In genomic region chr7:101361767-101362166, GRCm38 (mm10) we compare ENCODE assay signal across 13 mouse cellular contexts. TPM values are rescaled to one million over a fixed set of nuclear protein-coding genes. Genes with fewer than 3 reads are reported as not detected.
A peak's percentile ranks its signal among the peaks of the same experiment; 100 is the strongest.
DNase-seq lines count a peak whose midpoint lies in the region; ATAC-seq and TF ChIP-seq lines count a peak whose summit lies in the region.
"Had no signal": no experiment of that assay in that cellular context is flagged by ENCODE, and none has a peak within 500 bp of the region (broad histone marks: within the 10 kb centered on the region; RNA-seq: fewer than 3 reads in every experiment).

No protein-coding gene starts in this region.

- H3K9me3 ChIP-seq in embryonic facial prominence, embryonic 13.5 days: no peaks in the 10 kb centered on the region
- no peaks in the 10 kb centered on the region for H3K9me3 ChIP-seq in embryonic facial prominence, embryonic 10.5 days
- no peaks in the 10 kb centered on the region for H3K9me3 ChIP-seq in midbrain, postnatal 0 days (ENCODE audit: low read length)
- no peaks in the 10 kb centered on the region for H3K9me3 ChIP-seq in midbrain, embryonic 10.5 days (replicated peaks)
- H3K9me3 ChIP-seq in liver, embryonic 13.5 days (replicated peaks): no peaks in the 10 kb centered on the region
- H3K9me3 ChIP-seq in midbrain, embryonic 13.5 days: no peaks in the 10 kb centered on the region

- H3K9ac ChIP-seq in embryonic facial prominence, embryonic 13.5 days: 0 out of 2 replicates have a peak overlapping the region, but pooled peaks have one; percentile 11
- H3K9ac ChIP-seq in midbrain, postnatal 0 days (replicated peaks; ENCODE audit: low read length, poor library complexity, severe bottlenecking): no peak overlapping the region
- H3K9ac ChIP-seq in liver, embryonic 13.5 days: no peak overlapping the region
- no peak overlapping the region for H3K9ac ChIP-seq in midbrain, embryonic 13.5 days (replicated peaks)

- no peaks in the 10 kb centered on the region for H3K36me3 ChIP-seq in embryonic facial prominence, embryonic 13.5 days
- no peaks in the 10 kb centered on the region for H3K36me3 ChIP-seq in embryonic facial prominence, embryonic 10.5 days (replicated peaks)
- no peaks in the 10 kb centered on the region for H3K36me3 ChIP-seq in midbrain, postnatal 0 days (ENCODE audit: insufficient read depth, low read length)
- no peaks in the 10 kb centered on the region for H3K36me3 ChIP-seq in midbrain, embryonic 10.5 days
- no peaks in the 10 kb centered on the region for H3K36me3 ChIP-seq in liver, embryonic 13.5 days
- no peaks in the 10 kb centered on the region for H3K36me3 ChIP-seq in midbrain, embryonic 13.5 days

- H3K27ac ChIP-seq in embryonic facial prominence, embryonic 13.5 days: no peak overlapping the region
- H3K27ac ChIP-seq in embryonic facial prominence, embryonic 10.5 days (replicated peaks): no peak overlapping the region
- H3K27ac ChIP-seq in midbrain, postnatal 0 days (ENCODE audit: low read depth, low read length): no peak overlapping the region
- no peak overlapping the region for H3K27ac ChIP-seq in midbrain, embryonic 10.5 days (replicated peaks)
- peak overlapping the region; percentile 20; the same call in 1 of the 2 replicates for H3K27ac ChIP-seq in liver, embryonic 13.5 days
- no peak overlapping the region for H3K27ac ChIP-seq in midbrain, embryonic 13.5 days

- WGBS in embryonic facial prominence, embryonic 13.5 days: 59% methylated on average over 4 of the region's 4 CpGs
- WGBS in embryonic facial prominence, embryonic 10.5 days: 71% methylated on average over 4 of the region's 4 CpGs
- WGBS in midbrain, postnatal 0 days: 75% methylated on average over 4 of the region's 4 CpGs
- WGBS in midbrain, embryonic 10.5 days: 72% methylated on average over 4 of the region's 4 CpGs
- 50% methylated on average over 4 of the region's 4 CpGs for whole genome bisulfite sequencing in liver, embryonic 13.5 days (ENCODE audit: insufficient replicate concordance)
- WGBS in midbrain, embryonic 13.5 days: 76% methylated on average over 4 of the region's 4 CpGs

- ATAC-seq in embryonic facial prominence, embryonic 13.5 days (ENCODE audit: insufficient number of reproducible peaks, insufficient read depth, low FRiP score, low TSS enrichment, low read depth): no peak
- 0 out of 2 replicates have a peak, but pooled peaks have one; percentile 20 for ATAC-seq in midbrain, postnatal 0 days (ENCODE audit: low FRiP score)
- ATAC-seq in liver, embryonic 13.5 days (ENCODE audit: low read depth): no peak
- no peak for ATAC-seq in megakaryocyte-erythroid progenitor cell, adult 5-6 weeks (replicated peaks; ENCODE audit: low FRiP score, low TSS enrichment, poor library complexity, severe bottlenecking)
- no peak for ATAC-seq in midbrain, embryonic 13.5 days

- H3K4me3 ChIP-seq in embryonic facial prominence, embryonic 13.5 days: no peak overlapping the region
- H3K4me3 ChIP-seq in embryonic facial prominence, embryonic 10.5 days: no peak overlapping the region
- no peak overlapping the region for H3K4me3 ChIP-seq in midbrain, postnatal 0 days (ENCODE audit: low read depth, low read length)
- H3K4me3 ChIP-seq in midbrain, embryonic 10.5 days: no peak overlapping the region
- no peak overlapping the region for H3K4me3 ChIP-seq in liver, embryonic 13.5 days (replicated peaks)
- no peak overlapping the region for H3K4me3 ChIP-seq in midbrain, embryonic 13.5 days (replicated peaks)
- H3K4me3 ChIP-seq: myocyte had no signal

- no peaks in the 10 kb centered on the region for H3K27me3 ChIP-seq in embryonic facial prominence, embryonic 13.5 days
- no peaks in the 10 kb centered on the region for H3K27me3 ChIP-seq in embryonic facial prominence, embryonic 10.5 days (replicated peaks; ENCODE audit: low read depth, poor library complexity, severe bottlenecking)
- H3K27me3 ChIP-seq in midbrain, postnatal 0 days (ENCODE audit: insufficient read depth, low read length): no peaks in the 10 kb centered on the region
- no peaks in the 10 kb centered on the region for H3K27me3 ChIP-seq in midbrain, embryonic 10.5 days (ENCODE audit: low read depth, poor library complexity, severe bottlenecking)
- H3K27me3 ChIP-seq in liver, embryonic 13.5 days: no peaks in the 10 kb centered on the region
- H3K27me3 ChIP-seq in midbrain, embryonic 13.5 days: no peaks in the 10 kb centered on the region

- TF ChIP-seq CTCF in midbrain, postnatal 0 days (IDR thresholded peaks at IDR 0.05): no peak

- peaks cover 6% of the 10 kb centered on the region; the same call in 1 of the 2 replicates for H3K4me1 ChIP-seq in embryonic facial prominence, embryonic 13.5 days
- peaks cover 10% of the 10 kb centered on the region for H3K4me1 ChIP-seq in embryonic facial prominence, embryonic 10.5 days
- H3K4me1 ChIP-seq in midbrain, postnatal 0 days (ENCODE audit: insufficient read depth, low read length): no peaks in the 10 kb centered on the region
- H3K4me1 ChIP-seq in midbrain, embryonic 10.5 days: peaks cover 12% of the 10 kb centered on the region
- H3K4me1 ChIP-seq in liver, embryonic 13.5 days (replicated peaks): peaks cover 45% of the 10 kb centered on the region
- H3K4me1 ChIP-seq in midbrain, embryonic 13.5 days (replicated peaks): peaks cover 3% of the 10 kb centered on the region; the same call in 1 of the 2 replicates

- H3K4me2 ChIP-seq in embryonic facial prominence, embryonic 13.5 days: no peak overlapping the region
- no peak overlapping the region for H3K4me2 ChIP-seq in midbrain, postnatal 0 days (ENCODE audit: low read depth, low read length, poor library complexity, severe bottlenecking)
- 0 out of 2 replicates have a peak overlapping the region, but pooled peaks have one; percentile 5 for H3K4me2 ChIP-seq in liver, embryonic 13.5 days
- H3K4me2 ChIP-seq in midbrain, embryonic 13.5 days (replicated peaks): no peak overlapping the region

- DNase-seq in embryonic facial prominence, embryonic 10.5 days (ENCODE audit: low spot score): no peak
- DNase-seq in midbrain, postnatal 0 days (ENCODE audit: low spot score): no peak
- no peak for DNase-seq in midbrain, embryonic 10.5 days (ENCODE audit: low spot score)
- DNase-seq in liver, embryonic 13.5 days: no peak
- peak; percentile 53 for DNase-seq in yolk sac, embryonic 10.5 days (ENCODE audit: low spot score)
- DNase-seq: gastrocnemius, postnatal 10 days had no signal

RNA-seq across cellular contexts. Expression of gene Arap1, which starts 13.9 kb away (rescaled TPM):
- polyA plus RNA-seq in embryonic facial prominence, embryonic 13.5 days (2015; fragmentation: Nextera tagmentation; extraction: Ambion mirVana): 41.4 and 46.5 TPM in 2 replicates
- 15.4 and 17.4 TPM in 2 replicates for polyA plus RNA-seq in embryonic facial prominence, embryonic 10.5 days (2016; fragmentation: Nextera tagmentation; extraction: Ambion mirVana)
- total RNA-seq in midbrain, postnatal 0 days (2014; rRNA removed): 12.3 and 30.0 TPM in 2 replicates
- polyA plus RNA-seq in midbrain, postnatal 0 days (2015; fragmentation: Nextera tagmentation; extraction: Ambion mirVana): 6.9 and 8.9 TPM in 2 replicates
- 13.6 and 16.3 TPM in 2 replicates for polyA plus RNA-seq in midbrain, embryonic 10.5 days (2016; fragmentation: Nextera tagmentation; extraction: Ambion mirVana)
- 13.1 and 14.8 TPM in 2 replicates for polyA plus RNA-seq in liver, embryonic 13.5 days (2015; fragmentation: Nextera tagmentation; extraction: Ambion mirVana)
- total RNA-seq in megakaryocyte-erythroid progenitor cell, adult 5-6 weeks (2014; fragmentation: Nextera tagmentation): 68.9 and 88.4 TPM in 2 replicates
- 20.1 and 31.0 TPM in 2 replicates for total RNA-seq in megakaryocyte-erythroid progenitor cell, adult 5-6 weeks (2017)
- polyA plus RNA-seq in midbrain, embryonic 13.5 days (2015; fragmentation: Nextera tagmentation; extraction: Ambion mirVana): 6.2 and 7.8 TPM in 2 replicates

RNA-seq across cellular contexts. Expression of gene Stard10, which starts 44.9 kb away (rescaled TPM):
- 22.7 and 26.3 TPM in 2 replicates for polyA plus RNA-seq in embryonic facial prominence, embryonic 13.5 days (2015; fragmentation: Nextera tagmentation; extraction: Ambion mirVana)
- polyA plus RNA-seq in embryonic facial prominence, embryonic 10.5 days (2016; fragmentation: Nextera tagmentation; extraction: Ambion mirVana): 12.3 and 15.4 TPM in 2 replicates
- 21.5 and 47.7 TPM in 2 replicates for total RNA-seq in midbrain, postnatal 0 days (2014; rRNA removed)
- 11.0 and 12.1 TPM in 2 replicates for polyA plus RNA-seq in midbrain, postnatal 0 days (2015; fragmentation: Nextera tagmentation; extraction: Ambion mirVana)
- polyA plus RNA-seq in midbrain, embryonic 10.5 days (2016; fragmentation: Nextera tagmentation; extraction: Ambion mirVana): 5.0 and 7.3 TPM in 2 replicates
- polyA plus RNA-seq in liver, embryonic 13.5 days (2015; fragmentation: Nextera tagmentation; extraction: Ambion mirVana): 78.5 and 81.3 TPM in 2 replicates
- total RNA-seq in megakaryocyte-erythroid progenitor cell, adult 5-6 weeks (2014; fragmentation: Nextera tagmentation): 257 and 310 TPM in 2 replicates
- total RNA-seq in megakaryocyte-erythroid progenitor cell, adult 5-6 weeks (2017): 103 and 198 TPM in 2 replicates
- polyA plus RNA-seq in midbrain, embryonic 13.5 days (2015; fragmentation: Nextera tagmentation; extraction: Ambion mirVana): 4.4 and 6.8 TPM in 2 replicates

RNA-seq across cellular contexts. Expression of gene Gm45837, which starts 48.9 kb away (rescaled TPM):
- 1.2 and 2.1 TPM in 2 replicates for polyA plus RNA-seq in embryonic facial prominence, embryonic 13.5 days (2015; fragmentation: Nextera tagmentation; extraction: Ambion mirVana)
- not detected in 2 replicates for polyA plus RNA-seq in embryonic facial prominence, embryonic 10.5 days (2016; fragmentation: Nextera tagmentation; extraction: Ambion mirVana)
- not detected in 2 replicates for total RNA-seq in midbrain, postnatal 0 days (2014; rRNA removed)
- 0.71 TPM in 1 of 2 replicates, not detected in the other for polyA plus RNA-seq in midbrain, postnatal 0 days (2015; fragmentation: Nextera tagmentation; extraction: Ambion mirVana)
- 3.0 TPM in 1 of 2 replicates, not detected in the other for polyA plus RNA-seq in midbrain, embryonic 10.5 days (2016; fragmentation: Nextera tagmentation; extraction: Ambion mirVana)
- polyA plus RNA-seq in liver, embryonic 13.5 days (2015; fragmentation: Nextera tagmentation; extraction: Ambion mirVana): 0.31 and 3.1 TPM in 2 replicates
- total RNA-seq in megakaryocyte-erythroid progenitor cell, adult 5-6 weeks (2014; fragmentation: Nextera tagmentation): not detected in 2 replicates
- not detected in 2 replicates for total RNA-seq in megakaryocyte-erythroid progenitor cell, adult 5-6 weeks (2017)
- polyA plus RNA-seq in midbrain, embryonic 13.5 days (2015; fragmentation: Nextera tagmentation; extraction: Ambion mirVana): not detected in 2 replicates
- total RNA-seq: layer of hippocampus, postnatal 14 days had no signal
- polyA plus RNA-seq: C2C12; testis, adult 2 months had no signal

RNA-seq across cellular contexts. Expression of gene Atg16l2, which starts 59.7 kb away (rescaled TPM):
- polyA plus RNA-seq in embryonic facial prominence, embryonic 13.5 days (2015; fragmentation: Nextera tagmentation; extraction: Ambion mirVana): 15.7 and 17.9 TPM in 2 replicates
- 13.1 and 15.1 TPM in 2 replicates for polyA plus RNA-seq in embryonic facial prominence, embryonic 10.5 days (2016; fragmentation: Nextera tagmentation; extraction: Ambion mirVana)
- 17.0 and 31.5 TPM in 2 replicates for total RNA-seq in midbrain, postnatal 0 days (2014; rRNA removed)
- 22.4 and 22.6 TPM in 2 replicates for polyA plus RNA-seq in midbrain, postnatal 0 days (2015; fragmentation: Nextera tagmentation; extraction: Ambion mirVana)
- 20.9 and 21.6 TPM in 2 replicates for polyA plus RNA-seq in midbrain, embryonic 10.5 days (2016; fragmentation: Nextera tagmentation; extraction: Ambion mirVana)
- 4.2 and 4.9 TPM in 2 replicates for polyA plus RNA-seq in liver, embryonic 13.5 days (2015; fragmentation: Nextera tagmentation; extraction: Ambion mirVana)
- total RNA-seq in megakaryocyte-erythroid progenitor cell, adult 5-6 weeks (2014; fragmentation: Nextera tagmentation): 6.1 and 15.3 TPM in 2 replicates
- 0.70 and 1.6 TPM in 2 replicates for total RNA-seq in megakaryocyte-erythroid progenitor cell, adult 5-6 weeks (2017)
- 16.8 and 20.8 TPM in 2 replicates for polyA plus RNA-seq in midbrain, embryonic 13.5 days (2015; fragmentation: Nextera tagmentation; extraction: Ambion mirVana)

RNA-seq across cellular contexts. Expression of gene Pde2a, which starts 59.7 kb away (rescaled TPM):
- 7.4 and 10.5 TPM in 2 replicates for polyA plus RNA-seq in embryonic facial prominence, embryonic 13.5 days (2015; fragmentation: Nextera tagmentation; extraction: Ambion mirVana)
- polyA plus RNA-seq in embryonic facial prominence, embryonic 10.5 days (2016; fragmentation: Nextera tagmentation; extraction: Ambion mirVana): 21.7 and 22.5 TPM in 2 replicates
- 49.6 and 53.9 TPM in 2 replicates for total RNA-seq in midbrain, postnatal 0 days (2014; rRNA removed)
- 31.4 and 33.8 TPM in 2 replicates for polyA plus RNA-seq in midbrain, postnatal 0 days (2015; fragmentation: Nextera tagmentation; extraction: Ambion mirVana)
- 11.9 and 13.4 TPM in 2 replicates for polyA plus RNA-seq in midbrain, embryonic 10.5 days (2016; fragmentation: Nextera tagmentation; extraction: Ambion mirVana)
- 4.0 and 6.7 TPM in 2 replicates for polyA plus RNA-seq in liver, embryonic 13.5 days (2015; fragmentation: Nextera tagmentation; extraction: Ambion mirVana)
- total RNA-seq in megakaryocyte-erythroid progenitor cell, adult 5-6 weeks (2014; fragmentation: Nextera tagmentation): 4.7 and 19.4 TPM in 2 replicates
- total RNA-seq in megakaryocyte-erythroid progenitor cell, adult 5-6 weeks (2017): 4.5 and 6.0 TPM in 2 replicates
- polyA plus RNA-seq in midbrain, embryonic 13.5 days (2015; fragmentation: Nextera tagmentation; extraction: Ambion mirVana): 16.6 and 18.9 TPM in 2 replicates
